Mouse (Mus musculus): ENCODE data around the gene Fbxl17. TPM values are rescaled to one million over a fixed set of nuclear protein-coding genes. Genes with fewer than 3 reads are reported as not detected.

Gene Fbxl17
- total RNA-seq, 2 experiments from 2014 or later: 80.0 to 82.8 TPM

DNA sequence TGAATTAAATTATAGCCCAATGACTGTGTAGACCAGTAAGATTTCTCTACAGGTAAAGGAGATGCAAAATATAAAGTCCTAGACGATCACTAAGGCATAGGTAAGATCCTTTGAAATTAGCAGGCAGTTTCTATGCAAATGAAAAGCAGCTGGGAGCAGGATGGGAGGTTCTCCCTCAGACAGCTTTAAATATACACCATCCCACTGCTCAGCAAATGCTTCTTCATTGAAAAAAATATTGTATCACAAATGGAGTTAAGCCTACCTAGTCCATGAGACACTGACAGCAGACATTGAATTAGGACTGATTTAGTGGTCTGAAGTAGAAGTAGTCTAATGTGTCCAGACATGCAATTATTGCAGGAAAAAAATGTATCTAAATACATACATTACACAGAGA lies 327.1 kb downstream of the Fbxl17 start:
- intact Hi-C loops (cut with DNase I): no loop called here
- DNase-seq: no peak

- no peak for DNase-seq
- intact Hi-C loops (cut with DNase I): no loop called here
These were observed 327.8 kb downstream of the Fbxl17 start for GRCm38 (mm10) chr17:63171890-63172491.

GRCm38 (mm10) chr17:63171264-63171663 lies 328.6 kb downstream of the Fbxl17 start:
- DNase-seq: no peak
- intact Hi-C loops (cut with DNase I): no loop called here

DNA sequence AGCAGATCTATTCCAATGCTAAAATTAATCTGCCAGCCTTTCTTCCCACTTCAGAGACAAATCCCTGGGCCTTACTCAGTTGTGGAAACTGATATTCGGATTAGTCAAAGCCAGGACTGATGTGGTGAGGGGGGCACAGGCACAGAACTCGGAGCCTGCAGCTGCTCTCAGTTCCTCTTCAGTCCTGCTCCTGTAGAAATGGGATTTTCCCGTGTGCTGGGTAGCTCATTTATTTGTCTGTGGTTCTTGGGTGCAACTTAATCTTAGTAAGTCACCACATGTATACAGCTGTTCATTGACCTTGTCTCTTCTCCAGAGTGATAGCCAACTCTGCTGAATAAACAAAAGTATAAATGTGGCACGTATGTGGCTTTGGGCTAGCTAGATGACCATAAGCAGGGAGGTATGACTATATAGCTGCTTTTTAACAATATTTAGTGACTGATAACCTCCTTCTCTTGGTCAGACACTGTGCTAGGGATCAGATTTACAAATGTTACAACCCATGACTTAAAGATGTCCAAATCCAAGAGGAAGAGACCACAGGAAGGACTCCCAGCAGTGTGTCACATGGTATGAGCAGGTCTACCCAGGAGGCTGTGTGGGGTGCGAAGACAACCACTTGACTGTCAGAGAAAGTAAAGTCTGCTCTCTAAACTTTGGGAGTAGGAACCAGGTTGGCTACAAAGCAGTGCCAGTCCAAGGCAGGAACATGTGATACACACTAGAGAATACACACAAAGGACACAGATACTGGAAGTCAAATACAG lies 331.6 kb downstream of the Fbxl17 start:
- no peak for DNase-seq
- intact Hi-C loops (cut with DNase I): no loop called here

- intact Hi-C loops (cut with DNase I): no loop called here
These were observed 332.6 kb downstream of the Fbxl17 start for GRCm38 (mm10) chr17:63167248-63167647.

DNA sequence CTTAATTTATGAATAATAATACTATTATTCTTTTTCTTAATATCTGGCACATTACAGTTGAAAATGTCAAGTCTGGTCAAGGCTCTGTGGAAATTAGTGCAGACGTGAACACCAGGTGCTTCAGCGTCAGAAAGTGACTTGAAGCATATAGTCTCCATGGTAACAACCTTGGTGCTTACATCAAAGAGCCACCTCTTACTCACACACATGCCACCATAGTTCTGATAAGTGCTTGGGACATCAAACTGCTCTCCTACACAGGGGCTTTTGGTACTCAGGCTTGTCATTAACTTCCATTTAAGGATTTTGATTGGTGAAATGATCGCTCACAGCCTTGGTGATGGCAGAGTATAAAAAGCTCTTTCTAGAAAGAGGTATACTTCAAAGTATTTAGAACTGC lies 333.1 kb downstream of the Fbxl17 start:
- no peak for DNase-seq
- intact Hi-C loops (cut with DNase I): no loop called here

More at GRCm38 (mm10) chr17:63167248-63167647, 332.6 kb downstream of the Fbxl17 start:
- no peak for DNase-seq

DNA sequence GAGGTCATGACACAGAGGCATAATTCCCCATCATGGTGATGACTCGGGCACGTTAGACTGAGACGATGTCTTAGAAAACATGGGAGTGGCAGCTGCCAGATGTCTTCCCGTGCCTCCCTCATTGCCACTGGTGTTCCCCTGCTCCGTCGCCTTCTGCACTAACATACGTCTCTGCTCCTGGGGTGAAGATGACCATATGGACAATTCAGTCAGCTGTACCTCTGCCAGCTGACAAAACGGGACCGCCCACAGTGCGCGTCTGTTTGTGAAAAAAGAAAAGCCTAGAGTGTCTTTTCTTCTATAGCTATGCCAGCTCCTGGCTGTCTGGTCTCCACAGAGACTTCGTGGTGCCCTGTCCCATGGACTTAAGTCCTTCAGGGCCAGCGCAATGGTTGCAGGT lies 334.0 kb downstream of the Fbxl17 start:
- intact Hi-C loops (cut with DNase I): no loop called here
- peak; percentile 81 for DNase-seq

DNA sequence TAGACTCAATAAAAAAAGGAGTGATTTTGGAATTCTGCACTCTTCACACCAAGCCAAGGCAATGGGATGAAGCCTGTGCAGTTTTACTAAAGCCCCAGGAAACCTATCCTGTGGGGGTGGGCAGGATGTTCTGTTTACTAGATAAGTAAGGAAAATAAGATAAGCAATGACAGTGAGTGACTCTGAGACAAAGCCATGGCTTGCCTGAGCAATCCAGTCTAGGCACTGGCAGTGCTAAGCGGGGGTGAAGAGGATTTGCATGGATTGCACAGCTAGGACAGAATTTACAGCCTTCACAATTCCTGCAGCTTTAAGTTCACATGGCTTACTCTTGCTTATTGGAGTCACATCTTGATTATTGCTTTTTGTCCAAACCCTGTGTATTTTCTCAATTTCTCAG lies 335.5 kb downstream of the Fbxl17 start:
- intact Hi-C loops (cut with DNase I): no loop called here
- DNase-seq: no peak

DNA sequence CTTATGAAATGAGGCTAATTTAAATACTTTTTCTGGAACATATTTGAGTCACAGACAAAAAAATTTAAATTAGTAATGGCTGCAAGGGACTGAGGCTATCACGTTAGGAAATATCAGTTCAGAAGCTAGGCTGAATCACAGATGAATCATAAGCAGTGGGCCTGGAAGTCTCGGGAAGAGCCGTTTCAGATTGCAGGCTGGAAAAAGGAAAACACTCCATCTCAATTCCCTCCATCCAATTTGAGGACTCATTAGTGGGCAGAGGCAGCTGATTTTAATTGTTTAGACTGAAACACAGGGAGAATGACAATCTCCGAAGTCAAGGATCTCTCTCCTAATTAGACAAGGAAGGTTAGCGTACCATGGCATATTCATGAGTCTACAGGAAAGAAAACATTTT lies 337.9 kb downstream of the Fbxl17 start:
- DNase-seq: no peak
- intact Hi-C loops (cut with DNase I): no loop called here

- intact Hi-C loops (cut with DNase I): no loop called here
- DNase-seq: no peak
These were observed 340.6 kb downstream of the Fbxl17 start for GRCm38 (mm10) chr17:63159196-63159595.

- intact Hi-C loops (cut with DNase I): no loop called here
- DNase-seq: no peak
These were observed 341.4 kb downstream of the Fbxl17 start for GRCm38 (mm10) chr17:63158436-63158835.

GRCm38 (mm10) chr17:63157906-63158305 lies 341.9 kb downstream of the Fbxl17 start:
- no peak for DNase-seq
- intact Hi-C loops (cut with DNase I): no loop called here

DNA sequence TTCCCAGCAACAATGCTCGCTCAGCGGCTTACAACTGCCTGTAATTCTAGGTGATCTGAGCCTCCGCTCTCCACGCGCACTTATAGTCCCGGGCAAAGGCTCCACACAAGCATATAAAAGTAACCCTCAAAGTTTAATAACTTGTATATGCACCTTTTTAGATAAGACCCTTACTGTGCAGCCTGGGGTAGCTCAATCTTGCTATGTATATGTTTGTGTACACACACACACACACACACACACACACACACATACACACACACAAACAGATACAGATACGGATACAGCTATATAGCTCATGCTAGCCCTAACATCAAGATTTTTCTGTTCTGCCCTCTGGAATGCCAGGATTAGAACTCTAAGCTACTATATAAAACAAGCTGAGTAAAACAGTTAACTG lies 342.8 kb downstream of the Fbxl17 start:
- no peak for DNase-seq
- intact Hi-C loops (cut with DNase I): no loop called here

DNA sequence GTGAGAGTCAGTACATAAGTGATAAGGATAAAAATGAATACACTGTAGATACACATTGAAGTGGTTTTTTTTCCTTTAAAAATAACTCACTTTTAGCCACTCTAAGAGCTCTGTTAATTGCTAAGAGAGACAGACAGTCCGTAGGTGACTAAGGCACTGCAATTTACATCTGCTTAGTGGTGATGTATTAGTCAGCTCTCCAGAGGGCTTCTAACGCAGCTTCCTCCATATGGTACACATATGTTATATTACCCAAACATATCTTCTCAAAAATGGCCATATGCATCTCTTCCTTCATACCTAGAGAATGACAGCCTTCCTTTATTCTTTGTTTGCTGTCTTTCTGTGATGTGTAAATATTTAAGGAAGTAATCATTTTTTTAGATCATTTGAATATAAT lies 353.3 kb downstream of the Fbxl17 start:
- intact Hi-C loops (cut with DNase I): no loop called here
- no peak for DNase-seq

- DNase-seq: no peak
- intact Hi-C loops (cut with DNase I): no loop called here
These were observed 353.9 kb downstream of the Fbxl17 start for GRCm38 (mm10) chr17:63145751-63146491.

DNA sequence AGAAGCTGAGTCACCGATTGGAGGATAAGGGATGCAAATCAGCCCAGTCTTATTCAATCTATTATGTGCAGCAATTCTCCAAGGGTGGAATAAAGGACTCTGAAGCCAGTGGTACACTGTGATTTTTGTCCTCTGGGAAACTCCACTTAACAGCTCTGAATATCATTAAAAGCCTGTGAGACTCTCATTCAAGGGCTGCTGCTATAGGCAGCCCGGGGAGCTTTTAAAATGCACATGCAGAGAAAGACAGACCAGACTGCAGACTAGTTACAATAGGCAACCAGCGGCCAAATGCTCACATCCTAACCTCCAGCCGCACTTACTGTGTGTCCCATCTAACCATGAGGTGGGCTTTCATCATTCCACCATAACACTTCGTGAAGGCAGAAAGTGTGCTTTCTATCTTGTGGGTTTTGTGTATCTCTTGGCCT lies 354.5 kb downstream of the Fbxl17 start:
- intact Hi-C loops (cut with DNase I): no loop called here
- no peak for DNase-seq

DNA sequence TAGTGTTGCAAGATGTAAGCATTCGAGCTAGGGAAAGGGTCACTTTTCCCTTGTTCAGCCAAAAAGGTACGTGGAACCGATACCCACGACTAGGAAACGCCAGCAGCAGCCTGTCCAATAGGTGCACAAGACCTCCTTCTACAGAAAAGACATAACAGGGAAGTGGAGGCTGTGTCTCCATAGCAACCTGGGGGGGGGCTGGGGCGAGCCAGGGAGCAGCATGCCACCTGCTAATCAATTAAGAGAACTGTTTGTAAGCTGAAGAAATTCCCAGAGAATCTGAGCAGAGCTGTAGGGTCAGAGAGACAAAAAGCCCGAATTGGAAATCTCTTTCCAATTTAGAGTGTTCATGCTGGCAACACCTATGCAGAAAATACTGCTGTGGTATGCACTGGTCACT lies 356.0 kb downstream of the Fbxl17 start:
- intact Hi-C loops (cut with DNase I): no loop called here

DNA sequence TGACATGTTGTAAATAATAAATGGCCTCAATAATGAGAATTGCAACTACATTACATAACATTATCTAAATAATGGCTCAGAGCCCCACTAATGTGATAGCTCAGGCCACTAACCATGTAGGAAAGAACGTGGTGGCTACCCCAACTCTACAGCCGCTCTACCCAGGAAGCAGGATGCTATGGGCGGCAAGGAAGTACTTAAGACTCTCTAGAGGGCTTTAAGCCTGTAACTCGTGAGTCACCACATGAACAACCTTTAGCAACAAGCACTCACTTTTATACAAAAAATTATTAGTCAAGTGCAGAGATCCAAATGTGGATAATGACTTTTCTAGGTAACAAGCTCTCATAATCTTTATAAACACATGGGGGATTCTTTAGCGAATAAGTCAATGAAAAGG lies 365.0 kb downstream of the Fbxl17 start:
- DNase-seq: no peak
- intact Hi-C loops (cut with DNase I): no loop called here

More for the DNA sequence above, 356.0 kb downstream of the Fbxl17 start:
- DNase-seq: no peak

DNA sequence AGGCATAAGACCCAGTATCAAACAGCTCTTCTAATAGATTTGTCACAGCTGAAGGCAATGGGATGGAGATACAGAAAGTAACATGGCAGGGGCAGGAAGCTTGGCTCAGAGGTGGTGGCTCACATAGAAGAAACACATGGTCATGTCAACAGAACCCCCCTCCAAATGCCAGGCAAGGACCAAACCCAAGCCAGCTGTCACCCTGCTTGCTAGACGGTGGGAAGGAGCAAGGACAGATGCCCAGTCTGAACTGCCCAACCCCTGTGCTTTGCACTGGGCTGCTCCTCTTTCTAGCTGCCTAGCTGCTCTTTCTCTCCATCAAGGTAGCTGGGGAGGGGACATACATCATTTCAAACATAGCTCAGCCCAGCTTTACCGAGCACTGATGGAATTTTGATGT lies 377.4 kb downstream of the Fbxl17 start:
- peak; percentile 40 for DNase-seq
- intact Hi-C loops (cut with DNase I): no loop called here

DNA sequence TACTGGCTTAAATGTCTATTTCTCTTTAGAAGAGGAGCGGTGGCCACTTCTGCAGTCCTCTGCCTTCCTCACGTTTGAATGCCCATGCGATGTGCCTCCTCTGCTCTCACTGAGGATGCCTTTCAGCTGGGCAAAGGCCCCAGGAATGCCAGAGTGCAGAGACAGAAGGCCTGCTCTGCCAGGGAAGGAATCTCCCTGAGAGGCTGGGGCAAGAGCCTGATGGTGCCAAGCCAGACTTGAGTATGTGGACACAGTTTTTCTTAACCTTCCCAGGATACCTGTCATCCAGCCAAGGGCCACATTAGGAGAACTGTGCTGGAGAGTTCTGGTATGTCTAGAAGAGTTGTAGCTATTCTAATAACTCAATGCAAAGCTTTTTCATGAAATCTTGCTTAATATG lies 380.1 kb downstream of the Fbxl17 start:
- intact Hi-C loops (cut with DNase I): no loop called here
- peak; percentile 29 for DNase-seq

DNA sequence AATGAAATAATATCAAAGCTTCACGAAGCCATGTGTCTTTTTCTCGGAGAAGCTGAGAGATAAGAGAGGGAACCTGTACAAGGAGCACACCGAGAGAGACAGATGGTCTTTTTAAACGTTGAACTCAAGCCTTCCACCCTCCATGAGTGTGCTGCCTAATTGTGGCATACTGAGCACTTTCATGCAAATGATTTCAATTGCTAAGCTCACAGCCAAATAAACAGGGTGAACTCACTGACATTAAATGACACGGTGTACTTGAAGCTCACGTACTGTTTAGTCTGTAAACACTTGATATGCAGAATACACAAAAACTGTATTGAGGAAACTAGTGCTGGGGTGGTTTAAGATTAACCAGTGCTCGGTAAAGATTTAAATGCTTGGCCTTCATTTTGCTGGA lies 380.7 kb downstream of the Fbxl17 start:
- intact Hi-C loops (cut with DNase I): no loop called here
- no peak for DNase-seq

- intact Hi-C loops (cut with DNase I): no loop called here
- DNase-seq: no peak
These were observed 382.7 kb downstream of the Fbxl17 start for GRCm38 (mm10) chr17:63117130-63117529.
